Comparison of ENCODE assay signal across 9 mouse cellular contexts in the genomic region with DNA sequence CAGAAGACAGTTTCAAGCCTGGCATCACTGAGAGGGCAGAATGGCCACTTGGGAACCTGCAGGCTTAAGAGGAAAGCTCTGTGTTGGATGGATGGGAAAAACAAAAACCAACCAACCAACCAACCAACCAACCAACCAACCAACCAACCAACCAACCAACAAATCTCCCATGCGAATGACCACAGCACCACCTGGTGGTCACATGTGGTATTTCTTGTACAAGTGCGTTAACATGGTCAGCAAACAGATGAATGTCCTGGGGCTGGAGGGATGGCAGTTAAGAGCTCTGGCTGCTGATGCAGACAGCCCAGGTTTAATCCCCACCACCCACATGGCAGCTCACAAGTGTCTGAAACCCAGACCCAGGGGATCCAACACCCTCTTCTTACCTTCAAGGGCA. TPM values are rescaled to one million over a fixed set of nuclear protein-coding genes. Genes with fewer than 3 reads are reported as not detected.
DNase-seq lines count a peak whose midpoint lies in the region; ATAC-seq and TF ChIP-seq lines count a peak whose summit lies in the region.
"Had no signal": no experiment of that assay in that cellular context is flagged by ENCODE, and none has a peak within 500 bp of the region (broad histone marks: within the 10 kb centered on the region; RNA-seq: fewer than 3 reads in every experiment).

No protein-coding gene starts in this region.

- H3K27me3 ChIP-seq in midbrain, embryonic 10.5 days (ENCODE audit: low read depth, poor library complexity, severe bottlenecking): peaks cover 18% of the 10 kb centered on the region; the same call in 1 of the 2 replicates
- H3K27me3 ChIP-seq in midbrain, embryonic 16.5 days (ENCODE audit: control insufficient read depth, insufficient read depth, low read depth, low read length): 0 out of 2 replicates have a peak, but pooled peaks cover 2% of the 10 kb centered on the region
- H3K27me3 ChIP-seq in embryonic facial prominence, embryonic 11.5 days (ENCODE audit: control insufficient read depth, insufficient read depth, low read length): no peaks in the 10 kb centered on the region
- no peaks in the 10 kb centered on the region for H3K27me3 ChIP-seq in kidney, adult 2 months (replicated peaks; ENCODE audit: control insufficient read depth, insufficient read depth, low read length)
- H3K27me3 ChIP-seq in limb, embryonic 10.5 days (ENCODE audit: low read depth, poor library complexity, severe bottlenecking): peaks cover 25% of the 10 kb centered on the region
- H3K27me3 ChIP-seq: heart, embryonic 15.5 days had no signal

- no peak overlapping the region for H3K4me3 ChIP-seq in midbrain, embryonic 10.5 days
- no peak overlapping the region for H3K4me3 ChIP-seq in midbrain, embryonic 16.5 days (ENCODE audit: low read depth, low read length)
- no peak overlapping the region for H3K4me3 ChIP-seq in embryonic facial prominence, embryonic 11.5 days (ENCODE audit: low read depth, low read length)
- H3K4me3 ChIP-seq in kidney, adult 2 months (ENCODE audit: insufficient read depth, low read depth, low read length): no peak overlapping the region
- H3K4me3 ChIP-seq in limb, embryonic 10.5 days: no peak overlapping the region
- H3K4me3 ChIP-seq: heart, embryonic 15.5 days had no signal

- peak; percentile 78 for TF ChIP-seq CTCF in kidney, adult 2 months (conservative IDR thresholded peaks at IDR 0.05; ENCODE audit: insufficient read depth, insufficient read length, low read depth, low read length)

- no peak overlapping the region for H3K4me2 ChIP-seq in midbrain, embryonic 16.5 days (ENCODE audit: low read length)
- no peak overlapping the region for H3K4me2 ChIP-seq in embryonic facial prominence, embryonic 11.5 days (ENCODE audit: low read depth, low read length)
- H3K4me2 ChIP-seq: heart, embryonic 15.5 days had no signal

- no peak overlapping the region for H3K27ac ChIP-seq in midbrain, embryonic 10.5 days (replicated peaks)
- no peak overlapping the region for H3K27ac ChIP-seq in midbrain, embryonic 16.5 days (ENCODE audit: low read length)
- H3K27ac ChIP-seq in embryonic facial prominence, embryonic 11.5 days (replicated peaks; ENCODE audit: low read depth, low read length): no peak overlapping the region
- H3K27ac ChIP-seq in kidney, adult 2 months (ENCODE audit: insufficient read depth, low read depth, low read length): no peak overlapping the region
- H3K27ac ChIP-seq in limb, embryonic 10.5 days: no peak overlapping the region
- H3K27ac ChIP-seq: heart, embryonic 15.5 days had no signal

- WGBS in midbrain, embryonic 10.5 days: 2% methylated on average over 2 of the region's 2 CpGs
- 2% methylated on average over 2 of the region's 2 CpGs for WGBS in midbrain, embryonic 16.5 days
- WGBS in embryonic facial prominence, embryonic 11.5 days: 0% methylated on average over 2 of the region's 2 CpGs
- WGBS in kidney, adult 2 months: 10% methylated on average over 2 of the region's 2 CpGs
- WGBS in limb, embryonic 10.5 days: 2% methylated on average over 2 of the region's 2 CpGs

- peaks cover 17% of the 10 kb centered on the region for H3K4me1 ChIP-seq in midbrain, embryonic 10.5 days
- no peaks in the 10 kb centered on the region; the same call in 1 of the 2 replicates for H3K4me1 ChIP-seq in midbrain, embryonic 16.5 days (ENCODE audit: control insufficient read depth, insufficient read depth, low read length)
- H3K4me1 ChIP-seq in embryonic facial prominence, embryonic 11.5 days (ENCODE audit: control insufficient read depth, insufficient read depth, low read length): no peaks in the 10 kb centered on the region
- H3K4me1 ChIP-seq in kidney, adult 2 months (ENCODE audit: control insufficient read depth, insufficient read depth, low read length): no peaks in the 10 kb centered on the region
- peaks cover 16% of the 10 kb centered on the region for H3K4me1 ChIP-seq in limb, embryonic 10.5 days

- no peaks in the 10 kb centered on the region for H3K9me3 ChIP-seq in midbrain, embryonic 10.5 days (replicated peaks)
- no peaks in the 10 kb centered on the region for H3K9me3 ChIP-seq in midbrain, embryonic 16.5 days (replicated peaks; ENCODE audit: control insufficient read depth, low read length, poor library complexity, severe bottlenecking)
- H3K9me3 ChIP-seq in embryonic facial prominence, embryonic 11.5 days (replicated peaks; ENCODE audit: control insufficient read depth, low read length): no peaks in the 10 kb centered on the region
- H3K9me3 ChIP-seq in limb, embryonic 10.5 days (replicated peaks): no peaks in the 10 kb centered on the region
- H3K9me3 ChIP-seq: heart, embryonic 15.5 days had no signal

- TF ChIP-seq POLR2A in kidney, adult 2 months (IDR thresholded peaks at IDR 0.05; ENCODE audit: low read depth, low read length): no peak

- DNase-seq in midbrain, embryonic 10.5 days (ENCODE audit: low spot score): peak; percentile 74
- DNase-seq in adrenal gland, postnatal 4 days (ENCODE audit: low spot score in 2 of 2): peak; percentile 48 to 55
- DNase-seq in embryonic facial prominence, embryonic 11.5 days (ENCODE audit: low spot score): peak; percentile 82
- DNase-seq in kidney, adult 2 months: peak; percentile 70
- DNase-seq in limb, embryonic 10.5 days (ENCODE audit: low spot score): peak; percentile 87
- peak; percentile 87 for DNase-seq in retina, embryonic 14.5 days (ENCODE audit: low spot score)
- peak; percentile 51 to 67 for DNase-seq in thymus, postnatal 36 days

- no peak for ATAC-seq in midbrain, embryonic 16.5 days
- no peak for ATAC-seq in embryonic facial prominence, embryonic 11.5 days (replicated peaks; ENCODE audit: insufficient number of reproducible peaks, low FRiP score, low TSS enrichment, low read depth)

- H3K9ac ChIP-seq in midbrain, embryonic 16.5 days (ENCODE audit: low read depth, low read length): no peak overlapping the region
- H3K9ac ChIP-seq in embryonic facial prominence, embryonic 11.5 days (replicated peaks; ENCODE audit: low read length): no peak overlapping the region
- H3K9ac ChIP-seq: heart, embryonic 15.5 days had no signal

- H3K36me3 ChIP-seq in midbrain, embryonic 10.5 days: no peaks in the 10 kb centered on the region
- no peaks in the 10 kb centered on the region for H3K36me3 ChIP-seq in midbrain, embryonic 16.5 days (ENCODE audit: control insufficient read depth, insufficient read depth, low read length)
- no peaks in the 10 kb centered on the region for H3K36me3 ChIP-seq in embryonic facial prominence, embryonic 11.5 days (replicated peaks; ENCODE audit: control insufficient read depth, insufficient read depth, low read depth, low read length)
- no peaks in the 10 kb centered on the region for H3K36me3 ChIP-seq in kidney, adult 2 months (ENCODE audit: control insufficient read depth, insufficient read depth, low read length)
- H3K36me3 ChIP-seq in limb, embryonic 10.5 days: no peaks in the 10 kb centered on the region
- H3K36me3 ChIP-seq: heart, embryonic 15.5 days had no signal

RNA-seq across cellular contexts. Expression of gene Top1, which starts 52.7 kb away (rescaled TPM):
- polyA plus RNA-seq in midbrain, embryonic 10.5 days (2016; fragmentation: Nextera tagmentation; extraction: Ambion mirVana): 107 and 108 TPM in 2 replicates
- polyA plus RNA-seq in midbrain, embryonic 16.5 days (2015; fragmentation: Nextera tagmentation; extraction: Ambion mirVana): 68.7 and 76.8 TPM in 2 replicates
- 10 to 100 TPM; 81.3 to 88.4 TPM for total RNA-seq in adrenal gland, postnatal 4 days (2021)
- polyA plus RNA-seq in embryonic facial prominence, embryonic 11.5 days (2014; fragmentation: Nextera tagmentation; extraction: Ambion mirVana): 99.6 and 113 TPM in 2 replicates
- 7.0 and 9.2 TPM in 2 replicates for polyA plus RNA-seq in kidney, adult 2 months (2012; rRNA removed)
- polyA plus RNA-seq in limb, embryonic 10.5 days (2016; fragmentation: Nextera tagmentation; extraction: Ambion mirVana): 96.6 and 107 TPM in 2 replicates
